Mouse (Mus musculus): Measurements from ENCODE around the gene Rbms1.
"Not testable (repeated sequence)": the region's sequence is repeated elsewhere in the genome, so short reads cannot be mapped to it uniquely, and the experiment has no call there.

Gene Rbms1

GRCm38 (mm10) chr2:60847984-60848383 lies 115.0 kb downstream of the Rbms1 start:
- DNase-seq (ENCODE audit: low spot score in 2 of 2) = no peak

- no peak for DNase-seq (ENCODE audit: low spot score in 2 of 2)
Measured at GRCm38 (mm10) chr2:60845316-60845894, 117.6 kb downstream of the Rbms1 start.

DNA sequence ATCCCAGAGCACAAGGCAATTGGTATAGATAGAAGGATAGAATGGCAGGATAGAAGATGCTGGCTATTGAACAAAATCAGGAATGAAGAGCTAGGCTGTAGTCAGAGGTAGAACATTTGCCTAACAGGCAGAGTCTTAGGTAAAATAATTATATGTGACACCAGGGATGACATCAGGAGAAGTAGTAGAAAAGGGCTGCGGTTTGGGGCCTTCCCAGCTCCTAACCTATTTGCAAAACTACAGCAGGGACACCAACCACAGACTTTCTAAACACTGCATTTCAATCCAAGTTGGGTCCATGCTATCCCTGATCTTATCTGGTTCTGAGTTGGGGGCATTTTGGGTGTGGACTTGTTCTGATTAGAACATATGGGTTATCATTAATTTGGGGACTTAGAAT lies 118.7 kb downstream of the Rbms1 start:
- DNase-seq (ENCODE audit: low spot score in 2 of 2) = no peak

- no peak for DNase-seq (ENCODE audit: low spot score in 2 of 2)
Measured at GRCm38 (mm10) chr2:60843633-60844032, 119.4 kb downstream of the Rbms1 start.

- no peak for DNase-seq (ENCODE audit: low spot score in 2 of 2)
Measured at GRCm38 (mm10) chr2:60842976-60843375, 120.0 kb downstream of the Rbms1 start.

- no peak for DNase-seq (ENCODE audit: low spot score in 2 of 2)
Measured at GRCm38 (mm10) chr2:60840922-60841321, 122.1 kb downstream of the Rbms1 start.

- DNase-seq (ENCODE audit: low spot score in 2 of 2) = no peak
Measured at GRCm38 (mm10) chr2:60839498-60839897, 123.5 kb downstream of the Rbms1 start.

- DNase-seq (ENCODE audit: low spot score in 2 of 2) = no peak
Measured at GRCm38 (mm10) chr2:60838856-60839255, 124.1 kb downstream of the Rbms1 start.

DNA sequence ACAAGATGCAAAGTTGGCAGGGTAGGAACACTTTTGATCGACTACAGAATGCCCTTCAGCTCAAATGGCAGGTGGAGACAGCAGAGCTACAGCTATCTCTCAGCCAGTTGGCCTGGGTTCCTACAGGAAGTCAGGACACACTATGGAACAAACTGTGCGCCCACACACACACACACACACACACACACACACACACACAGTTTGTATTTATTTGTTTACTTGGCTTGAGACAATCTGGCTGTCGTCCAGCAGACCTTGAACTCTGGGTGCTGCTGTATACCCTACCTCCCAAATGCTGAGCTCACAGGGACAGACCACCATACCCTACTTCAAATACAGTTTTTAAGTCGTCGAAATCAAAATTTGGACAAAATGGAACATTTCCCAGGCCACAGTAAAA lies 125.4 kb downstream of the Rbms1 start:
- no peak for DNase-seq (ENCODE audit: low spot score in 2 of 2)

DNA sequence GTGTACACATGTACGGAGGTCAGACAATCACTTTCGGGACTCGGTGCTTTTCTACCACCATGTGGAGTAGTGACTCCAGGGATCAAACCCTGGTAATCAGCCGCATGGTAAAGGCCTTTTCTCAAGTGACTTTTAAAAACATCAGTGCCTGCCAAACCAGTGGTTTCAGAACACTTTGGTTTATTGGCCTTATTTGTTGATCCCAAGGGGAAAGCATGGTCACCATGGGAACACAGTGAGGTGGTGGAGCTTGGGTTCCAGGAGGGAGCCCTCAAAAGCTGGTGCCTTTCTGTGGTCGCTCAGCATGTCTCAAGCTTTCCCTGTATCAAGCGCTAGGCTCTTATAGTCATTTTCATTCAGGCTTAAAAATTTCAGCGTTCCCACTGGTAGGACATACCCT lies 126.8 kb downstream of the Rbms1 start:
- DNase-seq (ENCODE audit: low spot score in 2 of 2) = no peak

DNA sequence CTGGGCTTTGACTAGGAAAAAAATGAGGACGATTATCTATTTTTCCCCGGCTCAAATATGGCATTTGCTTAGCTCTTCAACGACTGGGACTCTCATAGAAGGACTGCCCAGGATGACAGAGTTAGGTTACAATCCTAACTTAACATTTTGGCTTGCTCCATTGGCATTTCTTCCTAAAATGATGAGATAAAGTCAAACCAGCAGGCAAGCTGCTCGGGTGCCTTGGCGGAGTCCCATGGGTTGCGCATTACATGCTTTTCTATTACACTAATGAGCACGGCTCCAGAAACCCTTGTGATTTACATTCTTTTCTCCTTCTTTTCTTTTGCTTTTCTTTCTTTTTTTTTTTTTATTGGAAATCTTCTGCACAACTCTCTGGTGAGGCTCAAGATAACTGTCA lies 128.7 kb downstream of the Rbms1 start:
- no peak for DNase-seq (ENCODE audit: low spot score in 2 of 2)

DNA sequence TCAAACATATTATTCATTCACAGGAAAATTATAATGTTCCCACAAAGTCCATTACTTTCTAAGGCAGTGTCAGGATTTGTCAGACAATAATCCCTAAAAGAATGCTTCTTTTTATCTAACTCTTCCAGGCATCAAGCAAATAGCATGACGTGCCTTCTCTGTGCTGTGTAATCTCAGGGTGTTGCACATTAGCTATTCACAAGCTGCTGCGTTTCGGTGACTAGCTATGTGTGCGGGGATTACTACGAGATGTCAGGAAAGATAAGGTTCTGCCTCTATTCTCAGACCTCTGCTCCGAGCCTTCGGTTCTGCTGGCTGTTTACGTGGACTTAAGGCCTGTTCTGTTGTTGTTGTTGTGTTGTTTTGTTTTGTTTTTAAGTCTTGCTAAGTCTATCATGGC lies 130.7 kb downstream of the Rbms1 start:
- no peak for DNase-seq (ENCODE audit: low spot score in 2 of 2)

GRCm38 (mm10) chr2:60830464-60830863 lies 132.5 kb downstream of the Rbms1 start:
- not testable (repeated sequence) for DNase-seq (ENCODE audit: low spot score in 2 of 2)

GRCm38 (mm10) chr2:60828908-60829462 lies 134.0 kb downstream of the Rbms1 start:
- DNase-seq (ENCODE audit: low spot score in 2 of 2) = no peak

DNA sequence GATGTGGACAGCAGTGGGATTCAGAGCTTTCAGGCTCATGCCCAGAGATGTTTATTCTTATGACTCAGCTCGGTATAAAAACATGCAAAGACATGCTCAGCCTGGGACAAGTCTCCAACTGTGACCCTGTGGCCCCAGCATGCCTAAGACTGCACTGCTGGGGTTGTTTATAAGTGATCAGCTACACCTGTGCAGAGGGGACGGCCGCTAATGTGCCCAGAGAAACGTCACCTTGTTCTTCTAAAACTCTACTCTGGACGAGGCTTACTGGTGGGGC lies 135.9 kb downstream of the Rbms1 start:
- no peak for DNase-seq (ENCODE audit: low spot score in 2 of 2)

- no peak for DNase-seq (ENCODE audit: low spot score in 2 of 2)
Measured at GRCm38 (mm10) chr2:60826406-60827151, 136.4 kb downstream of the Rbms1 start.

GRCm38 (mm10) chr2:60825690-60826089 lies 137.3 kb downstream of the Rbms1 start:
- DNase-seq (ENCODE audit: low spot score in 2 of 2) = no peak

- DNase-seq (ENCODE audit: low spot score in 2 of 2) = no peak
Measured at GRCm38 (mm10) chr2:60821635-60822034, 141.4 kb downstream of the Rbms1 start.

DNA sequence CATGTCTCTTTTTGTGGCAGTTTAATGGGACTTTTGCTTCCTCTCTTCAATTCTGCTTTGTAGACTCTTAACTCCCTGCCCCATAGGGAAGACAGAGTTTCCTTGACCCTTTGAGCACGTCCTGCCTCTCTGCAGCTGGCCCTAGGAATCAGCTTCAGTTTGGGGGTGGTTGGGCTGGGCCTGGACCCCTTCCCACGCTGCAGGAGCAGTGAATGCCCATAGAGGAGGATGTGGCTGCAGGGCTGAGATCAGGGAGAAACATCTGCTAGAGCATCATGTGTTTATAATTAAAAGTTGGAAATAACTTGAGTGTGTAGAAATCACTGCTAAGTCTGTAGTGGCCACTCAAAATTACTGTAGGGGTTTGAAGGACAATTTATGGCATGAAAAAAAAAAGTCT lies 144.4 kb downstream of the Rbms1 start:
- no peak for DNase-seq (ENCODE audit: low spot score in 2 of 2)

GRCm38 (mm10) chr2:60816307-60816706 lies 146.7 kb downstream of the Rbms1 start:
- DNase-seq (ENCODE audit: low spot score in 2 of 2) = no peak

DNA sequence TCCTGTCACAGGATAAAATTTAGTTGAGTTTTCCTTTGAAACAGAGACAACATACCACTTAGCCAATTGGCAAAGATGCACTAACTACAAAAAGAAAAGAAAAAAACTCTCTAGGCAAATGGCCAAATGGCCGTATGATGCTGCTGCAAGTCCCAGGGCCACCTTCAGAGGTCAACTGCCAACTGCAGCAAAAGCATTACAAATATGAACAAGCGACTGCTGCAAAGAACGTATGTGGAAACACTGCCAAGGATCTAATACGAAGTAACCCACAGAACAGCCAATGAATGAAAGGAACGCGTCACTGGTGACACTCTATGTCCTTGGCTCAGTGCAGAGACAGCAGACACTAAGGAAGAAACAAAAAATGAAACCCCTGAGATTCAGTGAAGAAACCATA lies 148.2 kb downstream of the Rbms1 start:
- DNase-seq (ENCODE audit: low spot score in 2 of 2) = no peak

GRCm38 (mm10) chr2:60812949-60813348 lies 150.0 kb downstream of the Rbms1 start:
- DNase-seq (ENCODE audit: low spot score in 2 of 2) = no peak

DNA sequence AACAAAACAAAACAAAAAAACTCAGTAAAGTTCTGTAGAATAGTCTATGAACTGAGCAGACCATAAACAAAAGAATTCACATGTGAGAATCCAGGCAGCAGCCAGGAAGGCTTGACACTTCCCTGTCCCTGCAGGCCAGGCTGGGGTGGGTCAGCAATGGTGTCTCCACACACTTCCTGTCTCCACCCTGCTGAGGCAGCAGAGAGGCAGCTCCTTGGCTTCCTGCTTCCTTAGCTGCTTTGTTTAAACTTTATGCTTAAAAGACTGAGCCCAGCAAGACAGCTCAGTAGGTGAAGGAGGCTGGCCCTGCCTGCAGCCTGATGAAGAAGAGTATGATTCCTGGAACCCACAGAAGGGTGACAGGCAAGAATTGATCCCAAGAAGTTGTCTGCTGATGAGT lies 152.4 kb downstream of the Rbms1 start:
- DNase-seq (ENCODE audit: low spot score in 2 of 2) = no peak

All from left cerebral cortex, adult 9 months (tissue).